Mouse (Mus musculus): ENCODE measurements around the gene Acp5.
A peak's percentile ranks its signal among the peaks of the same experiment; 100 is the strongest.

Acp5 gene

DNA sequence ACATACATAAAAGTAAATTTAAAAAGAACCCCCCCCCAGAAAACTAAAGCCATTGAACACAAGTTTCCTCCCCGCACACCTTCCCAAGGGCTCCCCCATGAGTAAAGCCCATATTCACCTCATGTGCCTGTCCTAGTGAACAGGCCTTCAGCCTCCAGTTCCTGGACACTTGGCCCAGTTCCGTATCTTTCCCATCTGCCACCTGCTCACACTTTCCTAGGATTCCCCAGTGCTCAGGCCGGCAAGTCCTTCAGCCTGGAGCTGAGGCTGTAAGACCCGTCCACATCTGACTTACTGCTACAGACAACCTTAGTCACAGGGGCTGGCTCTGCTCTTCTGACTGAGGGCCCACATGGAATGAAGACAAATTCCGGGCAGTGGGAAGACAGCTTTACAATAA is 4.2 kb upstream of the Acp5 start:
- DNase-seq (ENCODE audit: low spot score): no peak

GRCm38 (mm10) chr9:22138480-22138879 is 3.0 kb upstream of the Acp5 start:
- peak; percentile 76 for DNase-seq (ENCODE audit: low spot score)

GRCm38 (mm10) chr9:22136765-22137547 is 1.4 kb upstream of the Acp5 start:
- peak; percentile 45 for DNase-seq (ENCODE audit: low spot score)

DNA sequence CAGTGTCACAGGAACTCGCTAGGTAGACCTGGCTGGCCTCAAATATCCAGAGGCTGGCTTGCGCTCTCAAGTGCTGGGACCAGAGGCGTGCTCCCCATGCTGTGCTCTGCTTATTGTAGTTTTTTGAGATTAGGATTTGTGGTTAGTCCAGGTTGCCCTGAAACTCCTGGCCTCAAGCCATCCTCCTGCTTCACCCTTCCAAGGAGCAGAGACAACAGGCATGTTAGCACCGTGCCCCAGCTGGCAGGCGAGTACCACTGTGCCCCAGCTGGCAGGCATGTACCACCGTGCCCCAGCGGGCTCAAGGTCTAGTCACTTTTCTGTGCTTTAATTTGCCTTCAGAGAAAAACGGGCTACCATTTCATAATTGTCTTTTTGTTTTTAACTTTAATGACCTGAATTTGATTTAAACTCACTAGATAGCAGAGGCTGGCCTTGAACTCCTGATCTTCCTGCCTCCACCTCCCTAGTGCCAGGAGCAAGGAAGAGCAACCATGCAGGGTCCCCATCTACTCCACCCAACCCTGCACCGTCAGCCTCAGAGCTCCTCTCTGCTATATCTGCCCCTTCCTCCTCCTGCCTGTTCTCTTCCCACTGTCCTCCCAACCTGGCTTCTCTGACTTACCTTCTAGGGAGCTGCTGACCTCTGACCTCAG is 395 bp downstream of the Acp5 start:
- DNase-seq (ENCODE audit: low spot score): no peak

DNA sequence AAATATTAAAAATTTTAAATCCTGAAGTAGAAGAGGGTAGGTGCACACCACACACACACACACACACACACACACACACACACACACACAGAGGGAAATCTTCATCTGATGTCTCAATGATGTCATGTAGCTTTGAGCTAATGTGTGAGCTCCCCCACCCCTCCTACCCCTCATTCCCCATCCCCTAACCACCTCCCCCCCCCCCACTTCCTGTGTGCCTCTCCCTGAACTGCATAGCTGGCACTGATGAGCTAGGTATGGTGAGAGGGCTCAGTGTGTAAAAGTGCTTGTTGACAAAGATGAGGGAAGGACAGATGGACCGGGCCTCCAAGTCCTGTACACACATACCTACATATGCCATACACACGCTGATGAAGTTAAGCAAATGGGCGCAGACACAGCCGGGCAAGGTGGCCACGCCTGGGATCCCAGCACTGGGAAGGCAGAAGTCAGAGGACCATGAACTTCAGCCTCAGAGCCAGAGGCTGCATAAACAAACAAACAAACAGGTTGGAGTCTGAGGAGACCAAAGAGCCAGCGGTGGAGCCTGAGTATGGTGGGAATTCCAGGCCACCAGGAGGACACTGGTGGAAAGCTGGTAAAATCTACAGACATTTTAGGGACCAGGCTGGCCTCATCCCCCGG is 1.1 kb downstream of the Acp5 start:
- no peak for DNase-seq (ENCODE audit: low spot score)

DNA sequence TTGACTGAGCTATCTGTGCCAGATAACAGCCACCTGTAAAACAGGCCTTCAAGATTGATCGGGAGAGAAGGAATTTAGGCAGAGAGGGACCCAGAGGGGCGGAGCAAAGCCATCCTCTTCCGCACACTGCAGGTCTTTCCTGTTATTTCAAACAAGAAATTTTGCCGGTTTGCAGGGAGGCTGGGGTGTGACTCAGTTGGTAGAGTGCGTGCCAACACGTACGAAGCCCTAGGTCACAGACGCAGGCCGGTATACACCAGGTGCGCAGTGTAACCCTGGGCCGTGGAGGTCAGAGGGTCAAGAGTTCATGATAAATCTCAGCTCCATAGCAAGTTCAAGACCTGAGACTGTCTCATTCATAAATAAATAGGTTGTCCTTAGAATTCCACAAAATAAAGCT is 3.3 kb downstream of the Acp5 start:
- DNase-seq (ENCODE audit: low spot score): no peak

GRCm38 (mm10) chr9:22131226-22131981 is 4.1 kb downstream of the Acp5 start:
- DNase-seq (ENCODE audit: low spot score): no peak

GRCm38 (mm10) chr9:22125246-22126027 is 10.1 kb downstream of the Acp5 start:
- DNase-seq (ENCODE audit: low spot score): no peak

- no peak for DNase-seq (ENCODE audit: low spot score)
Measured at GRCm38 (mm10) chr9:22124169-22124568, 11.3 kb downstream of the Acp5 start.

DNA sequence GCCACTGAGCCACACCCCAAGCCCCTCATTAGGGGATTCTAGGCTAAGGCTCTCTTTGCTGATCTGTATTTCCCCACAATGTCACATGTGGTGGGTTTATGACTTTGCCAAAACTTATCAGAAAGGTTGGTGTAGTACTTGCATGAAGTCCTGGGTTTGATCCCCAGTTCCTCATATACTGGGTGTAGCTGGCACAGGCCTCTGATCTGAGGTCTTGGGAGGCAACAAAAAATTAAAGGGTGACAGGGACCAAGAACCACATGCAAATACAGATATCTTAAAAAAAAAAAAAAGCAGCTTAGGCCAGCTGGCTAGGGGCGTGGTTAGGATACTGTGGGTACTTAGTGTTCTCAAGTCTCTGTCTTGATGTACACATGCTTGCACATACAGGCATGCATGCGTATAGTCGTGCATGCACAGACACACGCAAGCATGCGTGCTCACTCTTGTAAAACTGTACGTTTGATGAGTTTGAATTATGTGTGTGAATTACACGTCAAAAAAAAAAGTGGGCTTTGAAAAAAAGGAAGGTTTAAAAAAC is 12.4 kb downstream of the Acp5 start:
- DNase-seq (ENCODE audit: low spot score): no peak

DNA sequence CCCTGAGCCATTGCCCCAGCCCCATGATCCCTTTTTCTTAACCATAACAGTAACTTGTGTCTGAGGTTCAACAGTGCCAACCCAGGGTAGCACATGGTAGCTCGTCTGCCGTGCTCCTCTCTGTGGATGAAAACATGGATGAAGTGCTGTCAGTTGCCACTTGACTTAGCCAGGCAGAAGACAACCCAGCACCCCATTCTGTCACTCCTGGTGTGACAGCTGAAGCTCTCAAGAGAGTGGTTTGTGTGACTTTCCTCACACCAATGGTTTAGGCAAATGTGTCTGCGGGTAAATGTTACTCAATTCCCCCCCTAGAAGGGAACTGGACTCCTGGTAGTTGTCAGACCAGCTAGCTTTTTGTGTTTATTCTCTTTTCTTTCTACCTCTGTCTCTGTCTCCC is 13.5 kb downstream of the Acp5 start:
- DNase-seq (ENCODE audit: low spot score): no peak

DNA sequence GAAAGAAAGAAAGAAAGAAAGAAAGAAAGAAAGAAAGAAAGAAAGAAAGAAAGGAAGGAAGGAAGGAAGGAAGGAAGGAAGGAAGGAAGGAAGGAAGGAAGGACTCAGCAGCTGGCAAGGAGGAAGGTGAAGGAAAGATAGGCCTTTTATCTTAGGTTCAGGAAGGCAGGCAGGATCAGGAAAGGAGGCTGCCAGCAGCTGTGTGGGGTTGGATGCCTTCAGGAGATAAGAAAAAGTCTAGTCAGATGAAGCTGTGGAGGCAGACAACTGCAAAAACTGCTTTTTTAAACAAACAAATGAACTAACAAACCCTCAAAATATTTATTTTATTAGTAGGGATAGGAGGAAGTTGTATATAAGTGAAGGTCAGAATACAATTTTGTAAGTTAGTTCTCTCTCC is 14.0 kb downstream of the Acp5 start:
- no peak for DNase-seq (ENCODE audit: low spot score)

DNA sequence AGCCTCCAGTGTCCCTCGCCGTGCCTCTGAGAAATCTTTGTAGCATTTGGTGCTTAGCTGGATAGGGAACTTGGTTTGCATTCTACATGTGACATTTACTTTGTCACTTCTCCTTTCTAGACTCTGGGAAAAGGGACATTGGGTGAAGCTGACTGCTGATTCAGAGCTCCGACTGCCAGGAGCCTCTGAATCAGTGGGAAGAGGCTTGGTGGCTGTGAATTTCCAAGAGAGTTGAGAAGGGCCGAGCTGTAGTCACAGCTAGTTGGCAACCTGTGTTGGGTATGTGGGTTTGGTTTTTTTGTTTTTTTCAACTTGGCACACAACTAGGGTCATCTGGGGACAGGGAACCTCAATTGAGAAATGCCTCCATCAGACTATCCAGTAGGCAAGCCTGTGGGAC is 16.0 kb downstream of the Acp5 start:
- DNase-seq (ENCODE audit: low spot score): no peak

- DNase-seq (ENCODE audit: low spot score): peak; percentile 80
Measured at GRCm38 (mm10) chr9:22117754-22118456, 17.6 kb downstream of the Acp5 start.

GRCm38 (mm10) chr9:22116740-22117426 is 18.6 kb downstream of the Acp5 start, which contains the start of gene Elof1:
Elof1 (minus strand) TSS chr9:22117172.
- peak; percentile 99 for DNase-seq (ENCODE audit: low spot score)

GRCm38 (mm10) chr9:22116086-22116485 is 19.4 kb downstream of the Acp5 start:
- DNase-seq (ENCODE audit: low spot score): no peak

DNA sequence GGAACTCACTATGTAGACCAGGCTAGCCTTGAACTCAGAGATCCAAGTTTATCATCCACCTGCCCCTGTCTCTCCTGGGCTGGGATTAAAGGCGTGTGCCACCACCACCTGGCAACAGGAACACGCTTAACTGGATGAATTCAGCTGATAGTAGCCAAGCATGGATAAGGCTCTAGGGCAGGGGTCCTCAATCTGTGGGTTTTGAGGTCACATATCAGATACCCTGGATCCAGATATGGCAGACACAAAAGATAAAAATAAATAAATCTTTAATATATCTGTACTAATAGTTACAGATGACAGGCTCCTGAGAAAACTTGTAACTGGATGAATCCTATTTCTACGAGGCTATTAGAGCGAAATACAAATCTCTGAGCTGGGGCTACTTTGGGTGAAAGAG is 19.9 kb downstream of the Acp5 start:
- DNase-seq (ENCODE audit: low spot score): no peak

DNA sequence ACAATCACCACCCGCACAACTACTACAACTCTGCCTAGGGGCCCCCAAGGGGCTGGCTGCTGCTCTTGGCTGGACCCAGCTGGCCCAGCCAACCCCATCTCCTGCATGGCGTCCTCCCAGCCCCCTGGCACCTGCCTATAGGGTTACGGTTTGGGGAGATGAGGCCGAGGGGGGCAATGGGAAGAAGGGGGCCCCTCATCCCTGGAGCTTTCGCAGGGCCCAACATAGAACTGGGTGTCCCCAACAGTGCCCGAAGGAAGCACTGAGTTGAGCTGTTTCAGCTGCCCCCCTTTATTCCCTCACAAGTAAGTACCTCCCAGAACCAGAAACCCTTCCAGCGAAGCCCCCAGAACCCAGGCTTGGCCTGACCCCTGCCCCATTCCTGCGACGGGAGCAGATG is 27.3 kb downstream of the Acp5 start:
- no peak for DNase-seq (ENCODE audit: low spot score)

DNA sequence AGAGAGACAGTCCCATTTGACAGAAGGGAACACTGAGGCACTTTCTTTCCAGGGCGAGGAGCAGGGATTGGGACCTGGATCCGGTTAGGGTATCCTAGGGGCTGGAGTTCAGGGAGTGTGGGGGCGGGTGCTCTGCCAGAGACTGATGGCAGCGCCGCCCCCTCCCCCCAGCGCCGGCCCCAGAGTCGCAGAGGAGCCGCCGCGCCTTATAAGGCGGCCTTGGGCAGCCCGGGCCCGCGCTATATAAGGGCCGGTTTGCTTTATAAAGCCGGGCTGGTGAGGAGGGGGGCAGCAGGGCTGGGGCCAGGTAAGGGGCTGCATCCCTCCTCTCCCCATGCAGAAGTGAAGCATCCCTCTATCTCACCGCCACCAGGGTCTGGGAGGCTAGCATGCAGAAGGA is 35.6 kb downstream of the Acp5 start:
- DNase-seq (ENCODE audit: low spot score): no peak
